Mouse (Mus musculus) B cell, adult 2 months (primary cell): ENCODE measurements around the gene Serpina3k.
"Not testable (repeated sequence)": the region's sequence is repeated elsewhere in the genome, so short reads cannot be mapped to it uniquely, and the experiment has no call there.

Experiments
- DNase-seq, 2 experiments: peaks; one replicate each; pipeline ENCODE4 v3.0.0; 2022

Gene Serpina3k

DNA sequence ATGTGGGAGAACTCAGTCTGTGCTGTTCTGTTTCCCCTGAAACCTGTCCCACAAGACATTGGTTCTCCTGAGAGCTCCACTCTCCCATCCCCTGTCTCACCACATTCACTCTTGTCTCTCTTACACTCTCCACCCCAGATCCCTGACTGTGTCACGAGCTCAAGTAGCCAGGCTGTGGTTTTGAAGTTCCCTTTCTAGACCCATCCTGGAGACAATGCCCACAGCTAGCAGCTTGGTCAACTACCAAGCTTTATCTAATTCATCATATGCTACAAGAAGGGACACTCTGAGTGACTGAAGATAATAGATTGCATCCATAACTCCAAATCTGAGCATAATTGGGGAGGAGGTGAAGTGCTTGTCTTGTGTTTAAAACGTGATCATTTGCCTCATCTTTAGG lies 52.8 kb downstream of the Serpina3k start:
- DNase-seq, result not testable (repeated sequence)
